8 mouse cellular contexts compared by ENCODE assay signal in the genomic region with DNA sequence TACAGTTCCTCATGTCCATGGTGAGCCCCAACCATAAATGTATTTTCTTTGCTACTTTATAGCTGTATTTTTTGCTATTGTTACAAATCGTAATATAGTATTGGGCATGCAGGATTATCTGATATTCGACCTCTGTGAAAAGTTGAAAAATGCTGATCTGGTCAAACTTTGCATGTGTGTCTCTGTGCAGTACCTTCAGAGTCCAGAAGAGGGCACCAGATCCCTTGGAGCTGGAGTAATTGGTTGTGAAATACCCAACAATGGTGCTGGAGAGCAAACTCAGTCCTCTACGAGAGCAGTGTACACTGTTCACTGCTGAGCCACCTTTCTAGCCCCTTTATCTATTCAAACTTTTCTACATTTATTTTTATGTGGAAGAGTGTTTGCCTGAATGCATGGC. TPM values are rescaled to one million over a fixed set of nuclear protein-coding genes. Genes with fewer than 3 reads are reported as not detected.
A peak's percentile ranks its signal among the peaks of the same experiment; 100 is the strongest.
DNase-seq lines count a peak whose midpoint lies in the region; ATAC-seq lines count a peak whose summit lies in the region.

No protein-coding gene starts in this region.

- no peaks in the 10 kb centered on the region for H3K36me3 ChIP-seq in forebrain, embryonic 11.5 days (ENCODE audit: control insufficient read depth, insufficient read depth, low read length)
- H3K36me3 ChIP-seq in forebrain, embryonic 16.5 days (ENCODE audit: control insufficient read depth, insufficient read depth), result no peaks in the 10 kb centered on the region; the same call in 1 of the 2 replicates
- no peaks in the 10 kb centered on the region for H3K36me3 ChIP-seq in splenic B cell, adult 2 months (ENCODE audit: control insufficient read depth, insufficient read depth, low read length, poor library complexity, severe bottlenecking)

- 62% methylated on average over 3 of the region's 3 CpGs for WGBS in forebrain, embryonic 11.5 days
- WGBS in forebrain, embryonic 16.5 days, result 57% methylated on average over 3 of the region's 3 CpGs

- ATAC-seq in forebrain, embryonic 11.5 days (replicated peaks; ENCODE audit: low FRiP score), result no peak
- ATAC-seq in forebrain, embryonic 16.5 days, result no peak
- peak; percentile 96 for ATAC-seq in megakaryocyte progenitor cell, adult 5-6 weeks (replicated peaks; ENCODE audit: poor library complexity)

- H3K27me3 ChIP-seq in forebrain, embryonic 11.5 days (ENCODE audit: control insufficient read depth, insufficient read depth, low read length), result no peaks in the 10 kb centered on the region
- H3K27me3 ChIP-seq in forebrain, embryonic 16.5 days (replicated peaks; ENCODE audit: control insufficient read depth, insufficient read depth, low read length), result no peaks in the 10 kb centered on the region
- H3K27me3 ChIP-seq in splenic B cell, adult 2 months (ENCODE audit: control insufficient read depth, insufficient read depth, low read length, poor library complexity, severe bottlenecking), result no peaks in the 10 kb centered on the region

- no peaks in the 10 kb centered on the region for H3K9me3 ChIP-seq in forebrain, embryonic 11.5 days (ENCODE audit: control insufficient read depth, low read length)
- 0 out of 2 replicates have a peak, but pooled peaks cover 2% of the 10 kb centered on the region for H3K9me3 ChIP-seq in forebrain, embryonic 16.5 days (ENCODE audit: control insufficient read depth, low read length)

- no peak overlapping the region for H3K9ac ChIP-seq in forebrain, embryonic 11.5 days (ENCODE audit: low read length)
- H3K9ac ChIP-seq in forebrain, embryonic 16.5 days (replicated peaks; ENCODE audit: low read depth, low read length), result no peak overlapping the region

- H3K4me2 ChIP-seq in forebrain, embryonic 11.5 days (ENCODE audit: low read depth, low read length, severe bottlenecking), result no peak overlapping the region
- H3K4me2 ChIP-seq in forebrain, embryonic 16.5 days (ENCODE audit: low read length), result no peak overlapping the region

- DNase-seq in forebrain, embryonic 11.5 days (ENCODE audit: low spot score), result peak; percentile 75
- DNase-seq in 3T3-L1 (ENCODE audit: low read depth, low spot score) (peak; percentile 76), adipocyte (ENCODE audit: low spot score) (peak; percentile 82)
- DNase-seq in embryo, embryonic 11 days, result peak; percentile 54
- peak; percentile 68 to 90 for DNase-seq in kidney, postnatal 36 days
- peak; percentile 85 for DNase-seq in splenic B cell, adult 2 months (ENCODE audit: low read depth, low spot score)

- no peak overlapping the region for H3K4me3 ChIP-seq in forebrain, embryonic 11.5 days (ENCODE audit: low read depth, low read length)
- no peak overlapping the region for H3K4me3 ChIP-seq in forebrain, embryonic 16.5 days (replicated peaks; ENCODE audit: low read length)

- no peak overlapping the region for H3K27ac ChIP-seq in forebrain, embryonic 11.5 days (ENCODE audit: low read depth, low read length)
- H3K27ac ChIP-seq in forebrain, embryonic 16.5 days (ENCODE audit: low read length), result no peak overlapping the region

- H3K4me1 ChIP-seq in forebrain, embryonic 11.5 days (replicated peaks; ENCODE audit: control insufficient read depth, insufficient read depth, low read length), result no peaks in the 10 kb centered on the region
- H3K4me1 ChIP-seq in forebrain, embryonic 16.5 days (replicated peaks; ENCODE audit: control insufficient read depth, insufficient read depth, low read length), result no peaks in the 10 kb centered on the region

RNA-seq across cellular contexts. Expression of gene Rexo2, which starts 13.6 kb away (rescaled TPM):
- polyA plus RNA-seq in forebrain, embryonic 11.5 days (2014; fragmentation: Nextera tagmentation; extraction: Ambion mirVana), result 91.5 and 100 TPM in 2 replicates
- 113 and 117 TPM in 2 replicates for polyA plus RNA-seq in forebrain, embryonic 16.5 days (2015; fragmentation: Nextera tagmentation; extraction: Ambion mirVana)
- total RNA-seq in megakaryocyte progenitor cell, adult 5-6 weeks (2015), result 106 and 124 TPM in 2 replicates
- 164 and 165 TPM in 2 replicates for total RNA-seq in megakaryocyte progenitor cell, adult 5-6 weeks (2017)

RNA-seq across cellular contexts. Expression of gene Rbm7, which starts 28.3 kb away (rescaled TPM):
- polyA plus RNA-seq in forebrain, embryonic 11.5 days (2014; fragmentation: Nextera tagmentation; extraction: Ambion mirVana), result 120 and 132 TPM in 2 replicates
- polyA plus RNA-seq in forebrain, embryonic 16.5 days (2015; fragmentation: Nextera tagmentation; extraction: Ambion mirVana), result 95.5 and 111 TPM in 2 replicates
- 117 and 122 TPM in 2 replicates for total RNA-seq in megakaryocyte progenitor cell, adult 5-6 weeks (2015)
- total RNA-seq in megakaryocyte progenitor cell, adult 5-6 weeks (2017), result 97.9 and 109 TPM in 2 replicates

RNA-seq across cellular contexts. Expression of gene Gm5617, which starts 28.4 kb away (rescaled TPM):
- polyA plus RNA-seq in forebrain, embryonic 11.5 days (2014; fragmentation: Nextera tagmentation; extraction: Ambion mirVana), result 34.5 and 35.8 TPM in 2 replicates
- polyA plus RNA-seq in forebrain, embryonic 16.5 days (2015; fragmentation: Nextera tagmentation; extraction: Ambion mirVana), result 16.8 and 17.9 TPM in 2 replicates
- 4.9 and 8.8 TPM in 2 replicates for total RNA-seq in megakaryocyte progenitor cell, adult 5-6 weeks (2015)
- 6.3 and 13.5 TPM in 2 replicates for total RNA-seq in megakaryocyte progenitor cell, adult 5-6 weeks (2017)
